Mouse (Mus musculus): Measurements from ENCODE around the gene Syne1. TPM values are rescaled to one million over a fixed set of nuclear protein-coding genes. Genes with fewer than 3 reads are reported as not detected.

The Syne1 gene
- total and polyA plus RNA-seq, 3 experiments = 29.0 to 66.6 (median 53.6) TPM

- H3K27ac ChIP-seq = no peak overlapping the region
- no peaks in the 10 kb centered on the region for H3K79me2 ChIP-seq (replicated peaks; ENCODE audit: control insufficient read depth, insufficient read depth, low read length)
- 62% methylated on average over 12 of the region's 12 CpGs for WGBS
- TF ChIP-seq CTCF (IDR thresholded peaks at IDR 0.05) = no peak
- no peaks in the 10 kb centered on the region for H3K27me3 ChIP-seq (ENCODE audit: control insufficient read depth, insufficient read depth, low read length)
- H3K9ac ChIP-seq (ENCODE audit: low read depth, low read length) = no peak overlapping the region
- H3K4me1 ChIP-seq (ENCODE audit: control insufficient read depth, insufficient read depth, low read length) = no peaks in the 10 kb centered on the region
- intact Hi-C loops (cut with DNase I) = no loop called here
- no peak overlapping the region for H3K4me3 ChIP-seq
- DNase-seq = no peak
- no peaks in the 10 kb centered on the region for H3K36me3 ChIP-seq (ENCODE audit: control insufficient read depth, insufficient read depth, low read length)
Observed at GRCm38 (mm10) chr10:5367465-5368011, 183.7 kb downstream of the Syne1 start.

GRCm38 (mm10) chr10:5360560-5360959, 190.7 kb downstream of the Syne1 start:
- H3K27me3 ChIP-seq (ENCODE audit: control insufficient read depth, insufficient read depth, low read length) = no peaks in the 10 kb centered on the region
- H3K4me3 ChIP-seq = no peak overlapping the region
- WGBS = 62% methylated on average over 7 of the region's 7 CpGs
- intact Hi-C loops (cut with DNase I) = no loop called here
- H3K79me2 ChIP-seq (replicated peaks; ENCODE audit: control insufficient read depth, insufficient read depth, low read length) = no peaks in the 10 kb centered on the region
- H3K27ac ChIP-seq = no peak overlapping the region
- H3K4me1 ChIP-seq (ENCODE audit: control insufficient read depth, insufficient read depth, low read length) = no peaks in the 10 kb centered on the region
- no peaks in the 10 kb centered on the region for H3K36me3 ChIP-seq (ENCODE audit: control insufficient read depth, insufficient read depth, low read length)
- DNase-seq = no peak
- H3K9ac ChIP-seq (ENCODE audit: low read depth, low read length) = no peak overlapping the region
- TF ChIP-seq CTCF (IDR thresholded peaks at IDR 0.05) (no peak), POLR2A (IDR thresholded peaks at IDR 0.05; ENCODE audit: insufficient read depth, low read depth, low read length) (no peak), EP300 (IDR thresholded peaks at IDR 0.05; ENCODE audit: insufficient read depth, low read depth, low read length) (no peak)

GRCm38 (mm10) chr10:5356614-5357013, 194.7 kb downstream of the Syne1 start:
- intact Hi-C loops (cut with DNase I) = no loop called here

GRCm38 (mm10) chr10:5353390-5353789, 197.9 kb downstream of the Syne1 start:
- intact Hi-C loops (cut with DNase I) = no loop called here
- 84% methylated on average over 1 of the region's 1 CpGs for WGBS

More at GRCm38 (mm10) chr10:5356614-5357013, 194.7 kb downstream of the Syne1 start:
- TF ChIP-seq EP300 (IDR thresholded peaks at IDR 0.05; ENCODE audit: insufficient read depth, low read depth, low read length) = no peak
- no peak for TF ChIP-seq POLR2A (IDR thresholded peaks at IDR 0.05; ENCODE audit: insufficient read depth, low read depth, low read length)
- TF ChIP-seq CTCF (IDR thresholded peaks at IDR 0.05) = no peak
- no peak overlapping the region for H3K27ac ChIP-seq
- H3K9ac ChIP-seq (ENCODE audit: low read depth, low read length) = no peak overlapping the region
- no peak for DNase-seq
- H3K79me2 ChIP-seq (replicated peaks; ENCODE audit: control insufficient read depth, insufficient read depth, low read length) = no peaks in the 10 kb centered on the region
- 83% methylated on average over 5 of the region's 5 CpGs for WGBS
- H3K27me3 ChIP-seq (ENCODE audit: control insufficient read depth, insufficient read depth, low read length) = no peaks in the 10 kb centered on the region
- H3K4me1 ChIP-seq (ENCODE audit: control insufficient read depth, insufficient read depth, low read length) = no peaks in the 10 kb centered on the region
- H3K36me3 ChIP-seq (ENCODE audit: control insufficient read depth, insufficient read depth, low read length) = no peaks in the 10 kb centered on the region
- H3K4me3 ChIP-seq = no peak overlapping the region

GRCm38 (mm10) chr10:5346911-5347310, 204.4 kb downstream of the Syne1 start:
- no peak for DNase-seq
- H3K4me3 ChIP-seq = no peak overlapping the region
- no peak overlapping the region for H3K27ac ChIP-seq
- H3K36me3 ChIP-seq (ENCODE audit: control insufficient read depth, insufficient read depth, low read length) = no peaks in the 10 kb centered on the region; the same call in 1 of the 2 replicates
- intact Hi-C loops (cut with DNase I) = no loop called here
- 69% methylated on average over 1 of the region's 1 CpGs for WGBS
- no peaks in the 10 kb centered on the region for H3K79me2 ChIP-seq (replicated peaks; ENCODE audit: control insufficient read depth, insufficient read depth, low read length)
- H3K9ac ChIP-seq (ENCODE audit: low read depth, low read length) = no peak overlapping the region
- peaks cover 2% of the 10 kb centered on the region; the same call in 1 of the 2 replicates for H3K27me3 ChIP-seq (ENCODE audit: control insufficient read depth, insufficient read depth, low read length)
- no peaks in the 10 kb centered on the region for H3K4me1 ChIP-seq (ENCODE audit: control insufficient read depth, insufficient read depth, low read length)
- TF ChIP-seq CTCF (IDR thresholded peaks at IDR 0.05) (no peak), EP300 (IDR thresholded peaks at IDR 0.05; ENCODE audit: insufficient read depth, low read depth, low read length) (no peak), POLR2A (IDR thresholded peaks at IDR 0.05; ENCODE audit: insufficient read depth, low read depth, low read length) (no peak)

More at GRCm38 (mm10) chr10:5353390-5353789, 197.9 kb downstream of the Syne1 start:
- TF ChIP-seq CTCF (IDR thresholded peaks at IDR 0.05) = no peak
- TF ChIP-seq EP300 (IDR thresholded peaks at IDR 0.05; ENCODE audit: insufficient read depth, low read depth, low read length) = no peak
- TF ChIP-seq POLR2A (IDR thresholded peaks at IDR 0.05; ENCODE audit: insufficient read depth, low read depth, low read length) = no peak
- no peak overlapping the region for H3K9ac ChIP-seq (ENCODE audit: low read depth, low read length)
- H3K4me3 ChIP-seq = no peak overlapping the region
- no peak overlapping the region for H3K27ac ChIP-seq
- H3K4me1 ChIP-seq (ENCODE audit: control insufficient read depth, insufficient read depth, low read length) = no peaks in the 10 kb centered on the region
- DNase-seq = no peak
- no peaks in the 10 kb centered on the region for H3K79me2 ChIP-seq (replicated peaks; ENCODE audit: control insufficient read depth, insufficient read depth, low read length)
- no peaks in the 10 kb centered on the region for H3K27me3 ChIP-seq (ENCODE audit: control insufficient read depth, insufficient read depth, low read length)
- H3K36me3 ChIP-seq (ENCODE audit: control insufficient read depth, insufficient read depth, low read length) = no peaks in the 10 kb centered on the region

GRCm38 (mm10) chr10:5343211-5343610, 208.1 kb downstream of the Syne1 start:
- H3K27ac ChIP-seq = no peak overlapping the region
- WGBS = 72% methylated on average over 4 of the region's 4 CpGs
- H3K4me1 ChIP-seq (ENCODE audit: control insufficient read depth, insufficient read depth, low read length) = no peaks in the 10 kb centered on the region
- no peaks in the 10 kb centered on the region for H3K79me2 ChIP-seq (replicated peaks; ENCODE audit: control insufficient read depth, insufficient read depth, low read length)
- intact Hi-C loops (cut with DNase I) = no loop called here
- H3K4me3 ChIP-seq = no peak overlapping the region
- TF ChIP-seq EP300 (IDR thresholded peaks at IDR 0.05; ENCODE audit: insufficient read depth, low read depth, low read length) (no peak), CTCF (IDR thresholded peaks at IDR 0.05) (no peak), POLR2A (IDR thresholded peaks at IDR 0.05; ENCODE audit: insufficient read depth, low read depth, low read length) (no peak)
- no peaks in the 10 kb centered on the region; the same call in 1 of the 2 replicates for H3K36me3 ChIP-seq (ENCODE audit: control insufficient read depth, insufficient read depth, low read length)
- H3K27me3 ChIP-seq (ENCODE audit: control insufficient read depth, insufficient read depth, low read length) = peaks cover 2% of the 10 kb centered on the region; the same call in 1 of the 2 replicates
- no peak for DNase-seq
- H3K9ac ChIP-seq (ENCODE audit: low read depth, low read length) = no peak overlapping the region
